18 mouse cellular contexts compared by ENCODE assay signal in the genomic region with DNA sequence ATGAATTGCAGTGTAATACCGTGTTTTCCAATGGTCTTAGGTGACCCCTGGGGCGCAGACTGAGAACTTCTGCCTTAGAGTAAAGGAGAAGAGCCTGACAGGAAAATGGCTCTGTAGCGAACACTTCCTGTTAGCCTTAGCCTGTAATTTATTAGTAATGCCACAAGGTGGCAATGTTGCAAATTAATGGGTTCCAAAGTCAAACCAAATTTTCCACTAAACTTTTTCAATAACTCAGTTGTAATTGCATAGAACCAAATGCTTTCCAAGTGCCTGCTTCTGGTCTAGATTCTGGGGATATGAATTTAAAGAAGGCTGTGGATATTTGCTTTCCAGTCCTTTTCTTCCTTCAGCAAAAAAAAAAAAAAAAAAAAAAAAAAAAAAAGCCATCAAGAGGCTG. TPM values are rescaled to one million over a fixed set of nuclear protein-coding genes. Genes with fewer than 3 reads are reported as not detected.
A peak's percentile ranks its signal among the peaks of the same experiment; 100 is the strongest.
DNase-seq lines count a peak whose midpoint lies in the region; ATAC-seq and TF ChIP-seq lines count a peak whose summit lies in the region.
"Had no signal": no experiment of that assay in that cellular context is flagged by ENCODE, and none has a peak within 500 bp of the region (broad histone marks: within the 10 kb centered on the region; RNA-seq: fewer than 3 reads in every experiment).

No protein-coding gene starts in this region.

- no peak overlapping the region for H3K27ac ChIP-seq in left cerebral cortex, adult 2 months
- H3K27ac ChIP-seq: limb, embryonic 15.5 days; midbrain, embryonic 12.5 days had no signal

- peak; percentile 53 for DNase-seq in CD4-positive, CD25-positive, alpha-beta regulatory T cell, adult 2 months (ENCODE audit: low read depth, low spot score)
- DNase-seq in left cerebral cortex, adult 2 months (ENCODE audit: extremely low spot score in 1 of 2, low spot score in 2 of 2) = no peak
- no peak for DNase-seq in left cerebral cortex, postnatal 36 days (ENCODE audit: low spot score in 2 of 2)
- DNase-seq in ES-CJ7 (ENCODE audit: low read depth, low spot score) = peak; percentile 57
- no peak for DNase-seq in left cerebral cortex, postnatal 10 days (ENCODE audit: extremely low spot score in 1 of 2, low spot score in 2 of 2)
- DNase-seq in layer of hippocampus, postnatal 10 days (ENCODE audit: low spot score in 2 of 2) = no peak
- DNase-seq: adrenal gland, postnatal 14 days; cerebellum, postnatal 10 days; gastrocnemius, postnatal 10 days; heart, postnatal 36 days; kidney, postnatal 10 days; right cerebral cortex, postnatal 25 days; thymus, postnatal 14 days had no signal

- intact Hi-C loops in left cerebral cortex, adult 2 months (cut with DNase I) = loop anchor here (2.0 kb wide), 1 partner anchor 19 kb away; no protein-coding TSS in a partner anchor
- intact Hi-C loops in left cerebral cortex, postnatal 36 days (cut with DNase I) = no loop called here
- intact Hi-C loops in left cerebral cortex, postnatal 10 days (cut with DNase I) = loop anchor here (5.0 kb wide), 1 partner anchor 270 kb away; no protein-coding TSS in a partner anchor

- no peak overlapping the region for H3K4me3 ChIP-seq in left cerebral cortex, adult 2 months
- H3K4me3 ChIP-seq: limb, embryonic 15.5 days; midbrain, embryonic 12.5 days had no signal

- TF ChIP-seq CTCF in left cerebral cortex, adult 2 months (IDR thresholded peaks at IDR 0.05) = peak; percentile 31

- no peak for ATAC-seq in CD4-positive, CD25-positive, alpha-beta regulatory T cell, adult 4 months
- 0 out of 2 replicates have a peak, but pooled peaks have one; percentile 22 for ATAC-seq in granulocyte monocyte progenitor cell, adult 5-6 weeks (replicated peaks; ENCODE audit: poor library complexity, severe bottlenecking)
- ATAC-seq: forebrain, embryonic 14.5 days had no signal

RNA-seq across cellular contexts. Expression of a gene that starts 26.1 kb away (rescaled TPM):
- polyA plus RNA-seq in CD4-positive, CD25-positive, alpha-beta regulatory T cell, adult 4 months (2017; shearing (Covaris generic)) = 10 to 100 TPM; 23.8 to 34.8 TPM
- 1 to 10 TPM; 4.3 to 4.7 TPM for total RNA-seq in left cerebral cortex, adult 2 months (2021)
- 1 to 10 TPM; 4.5 to 5.2 TPM for total RNA-seq in left cerebral cortex, postnatal 36 days (2021)
- 2.9 and 4.0 TPM in 2 replicates for total RNA-seq in granulocyte monocyte progenitor cell, adult 5-6 weeks (2014; fragmentation: Nextera tagmentation)
- total RNA-seq in granulocyte monocyte progenitor cell, adult 5-6 weeks (2017) = 1.2 and 1.9 TPM in 2 replicates
- total RNA-seq in left cerebral cortex, postnatal 10 days (2021) = 1 to 10 TPM; 4.6 to 4.8 TPM
- total RNA-seq in layer of hippocampus, postnatal 10 days (2021) = 1 to 10 TPM; 4.8 to 5.0 TPM

Comparison
In these comparisons a context has a peak if more than half of its experiments do, and no peak if none do; other contexts are left out.
1. DNase-seq: peak in CD4-positive, CD25-positive, alpha-beta regulatory T cell, adult 2 months (single experiment) and ES-CJ7 (single experiment); none in left cerebral cortex, adult 2 months (0 of 2), left cerebral cortex, postnatal 36 days (0 of 2), left cerebral cortex, postnatal 10 days (0 of 2) and layer of hippocampus, postnatal 10 days (0 of 2).